Comparison of ENCODE assay signal across 18 mouse cellular contexts in the genomic region with DNA sequence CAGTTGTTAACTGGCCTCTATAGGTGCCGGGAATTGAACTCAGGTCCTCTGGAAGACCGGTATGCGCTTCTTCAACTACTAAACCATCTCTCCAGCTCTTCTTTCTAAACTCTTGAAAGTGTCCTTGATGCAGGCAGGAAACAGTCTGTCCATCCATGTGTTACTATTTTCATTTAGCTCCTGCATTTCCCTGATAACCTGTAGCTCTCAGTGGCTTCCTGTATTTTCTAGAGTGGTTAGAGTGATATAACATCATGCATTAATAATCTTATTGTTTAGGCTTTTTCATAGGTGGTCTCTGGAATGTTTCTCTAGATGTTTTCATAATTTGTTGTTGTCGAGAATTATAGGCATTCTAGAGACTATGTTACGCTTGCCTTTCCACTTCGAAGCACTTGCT.
"Had no signal": no experiment of that assay in that cellular context is flagged by ENCODE, and none has a peak within 500 bp of the region (broad histone marks: within the 10 kb centered on the region; RNA-seq: fewer than 3 reads in every experiment).

No protein-coding gene starts in this region.

- H3K4me1 ChIP-seq: liver, embryonic 15.5 days; lung, embryonic 15.5 days; midbrain, embryonic 12.5 days; neural tube, embryonic 12.5 days had no signal

- H3K27ac ChIP-seq: liver, embryonic 15.5 days; lung, embryonic 15.5 days; macrophage; midbrain, embryonic 12.5 days; neural tube, embryonic 12.5 days had no signal

- DNase-seq: liver, postnatal 0 days; lung, adult 2 months; lung, postnatal 14 days; lung, postnatal 36 days; midbrain, embryonic 14.5 days; right cerebral cortex, postnatal 25 days; right cerebral cortex, postnatal 4 days; spleen, adult 18-20 months; thymus, adult 18-20 months; thymus, postnatal 14 days; thymus, postnatal 36 days had no signal

- H3K27me3 ChIP-seq: liver, embryonic 15.5 days; lung, embryonic 15.5 days; megakaryocyte, embryonic 14.5 days; midbrain, embryonic 12.5 days; neural tube, embryonic 12.5 days had no signal

- ATAC-seq: liver, postnatal 0 days; lung, postnatal 0 days had no signal

- H3K36me3 ChIP-seq: lung, embryonic 15.5 days; midbrain, embryonic 12.5 days; neural tube, embryonic 12.5 days had no signal

- H3K4me3 ChIP-seq: liver, embryonic 15.5 days; lung, embryonic 15.5 days; megakaryocyte, embryonic 14.5 days; midbrain, embryonic 12.5 days; neural tube, embryonic 12.5 days had no signal

- H3K9me3 ChIP-seq: liver, embryonic 15.5 days; lung, embryonic 15.5 days; midbrain, embryonic 12.5 days; neural tube, embryonic 12.5 days had no signal

- H3K4me2 ChIP-seq: liver, embryonic 15.5 days; lung, embryonic 15.5 days; midbrain, embryonic 12.5 days; neural tube, embryonic 12.5 days had no signal

- H3K9ac ChIP-seq: liver, embryonic 15.5 days; liver, postnatal 0 days; lung, embryonic 15.5 days; midbrain, embryonic 12.5 days; neural tube, embryonic 12.5 days had no signal
